Mouse (Mus musculus): ENCODE measurements around the gene Agbl4.

DNA sequence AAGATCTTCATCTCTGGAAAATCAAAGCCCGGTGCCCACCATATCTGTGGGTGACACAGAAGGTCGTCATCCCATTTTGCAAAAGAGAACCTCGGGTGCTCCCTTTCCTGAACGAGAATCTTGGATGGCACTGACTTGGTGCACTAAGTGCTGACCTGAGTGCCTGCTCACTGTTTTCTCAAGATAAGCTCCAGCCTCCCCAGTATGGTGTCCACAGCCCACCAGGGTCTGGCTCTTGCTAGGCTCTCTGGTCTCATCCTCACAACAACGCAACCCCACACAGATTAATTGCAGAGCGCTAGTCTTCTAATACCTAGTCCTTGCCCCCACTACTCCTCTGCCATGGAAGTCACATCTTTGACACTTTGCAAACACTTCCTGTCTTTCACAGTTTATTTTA, 1131.5 kb downstream of the Agbl4 start:
- TF ChIP-seq GATA1 (IDR thresholded peaks at IDR 0.05; ENCODE audit: borderline replicate concordance, low read length) (no peak), FLI1 (IDR thresholded peaks at IDR 0.05; ENCODE audit: low read length) (no peak)

Data from megakaryocyte, embryonic 14.5 days (primary cell).